Mouse (Mus musculus): ENCODE data around the gene Manba. TPM values are rescaled to one million over a fixed set of nuclear protein-coding genes. Genes with fewer than 3 reads are reported as not detected.
"Not testable (repeated sequence)": the region's sequence is repeated elsewhere in the genome, so short reads cannot be mapped to it uniquely, and the experiment has no call there.

The Manba gene
- polyA plus RNA-seq, 1 experiment = not detected

DNA sequence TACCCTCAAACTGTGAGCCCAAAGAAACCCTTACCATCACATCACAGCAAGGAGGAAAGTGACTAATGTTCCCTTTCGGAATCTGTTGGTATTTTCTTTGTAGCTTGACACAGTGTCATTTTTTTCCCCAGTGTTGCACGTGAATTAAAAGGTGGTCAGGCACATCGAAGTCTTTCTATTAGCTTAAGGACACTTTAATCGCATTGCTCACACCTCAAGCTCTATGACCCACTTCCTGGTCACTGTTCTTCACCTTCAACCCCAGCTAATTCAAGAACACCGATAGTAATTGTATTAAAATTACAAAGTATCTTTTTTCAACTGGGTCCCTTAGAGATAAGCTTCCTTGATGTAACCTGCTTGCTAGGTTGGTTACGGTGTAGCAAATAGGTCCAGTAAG is 4.6 kb upstream of the Manba start:
- H3K27me3 ChIP-seq (ENCODE audit: control insufficient read depth) = peaks cover 9% of the 10 kb centered on the region
- H3K4me3 ChIP-seq (replicated peaks) = no peak overlapping the region
- H3K9me3 ChIP-seq (ENCODE audit: control insufficient read depth, low read length) = no peaks in the 10 kb centered on the region
- H3K4me1 ChIP-seq (ENCODE audit: control insufficient read depth) = peaks cover 9% of the 10 kb centered on the region
- TF ChIP-seq TAL1 (IDR thresholded peaks at IDR 0.05; ENCODE audit: low read length) = no peak
- TF ChIP-seq GATA1 (IDR thresholded peaks at IDR 0.05; ENCODE audit: low read length) = no peak
- no peaks in the 10 kb centered on the region for H3K36me3 ChIP-seq (ENCODE audit: control insufficient read depth)

DNA sequence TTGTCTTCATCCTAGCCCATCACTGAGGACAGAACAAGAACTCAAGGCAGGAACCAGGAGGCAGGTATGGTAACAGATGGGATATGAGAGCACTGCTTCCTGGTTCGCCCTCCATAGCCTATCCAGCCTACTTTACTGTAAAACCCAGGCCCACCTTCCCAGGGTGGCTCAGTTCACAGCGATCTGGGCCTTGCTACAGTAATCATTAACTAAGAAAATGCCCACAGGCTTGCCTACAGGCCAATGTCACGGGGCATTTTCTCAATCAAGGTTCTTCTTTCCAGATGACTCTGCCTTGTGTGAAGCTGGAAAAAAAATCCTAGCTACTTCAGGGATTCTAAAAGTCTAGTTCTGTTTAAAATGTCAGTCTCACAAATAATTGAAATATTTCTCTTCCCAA is 3.8 kb upstream of the Manba start:
- Histone ChIP-seq H3K27me3 (ENCODE audit: control insufficient read depth) (peaks cover 10% of the 10 kb centered on the region), H3K4me3 (replicated peaks) (no peak overlapping the region), H3K9me3 (ENCODE audit: control insufficient read depth, low read length) (no peaks in the 10 kb centered on the region), H3K4me1 (ENCODE audit: control insufficient read depth) (peaks cover 11% of the 10 kb centered on the region), H3K36me3 (ENCODE audit: control insufficient read depth) (no peaks in the 10 kb centered on the region)
- TF ChIP-seq TAL1 (IDR thresholded peaks at IDR 0.05; ENCODE audit: low read length) (no peak), GATA1 (IDR thresholded peaks at IDR 0.05; ENCODE audit: low read length) (no peak)

DNA sequence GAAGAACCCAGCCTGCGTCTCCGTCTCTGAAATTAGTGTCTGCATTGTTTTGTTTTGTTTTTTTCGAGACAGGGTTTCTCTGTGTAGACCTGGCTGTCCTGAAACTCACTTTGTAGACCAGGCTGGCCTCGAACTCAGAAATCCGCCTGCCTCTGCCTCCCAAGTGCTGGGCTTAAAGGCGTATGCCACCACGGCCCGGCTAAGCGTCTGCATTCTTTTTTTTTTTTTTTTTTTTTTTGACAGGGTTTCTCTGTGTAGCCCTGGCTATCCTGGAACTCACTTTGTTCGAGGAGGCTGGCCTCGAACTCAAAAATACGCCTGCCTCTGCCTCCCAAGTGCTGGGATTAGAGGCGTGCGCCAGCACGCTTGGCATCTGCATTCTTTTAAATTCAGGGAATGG is 761 bp upstream of the Manba start:
- not testable (repeated sequence) for H3K4me3 ChIP-seq (replicated peaks); H3K27me3 ChIP-seq (ENCODE audit: control insufficient read depth); H3K9me3 ChIP-seq (ENCODE audit: control insufficient read depth, low read length); H3K36me3 ChIP-seq (ENCODE audit: control insufficient read depth)
- H3K4me1 ChIP-seq (ENCODE audit: control insufficient read depth) = peaks cover 11% of the 10 kb centered on the region

DNA sequence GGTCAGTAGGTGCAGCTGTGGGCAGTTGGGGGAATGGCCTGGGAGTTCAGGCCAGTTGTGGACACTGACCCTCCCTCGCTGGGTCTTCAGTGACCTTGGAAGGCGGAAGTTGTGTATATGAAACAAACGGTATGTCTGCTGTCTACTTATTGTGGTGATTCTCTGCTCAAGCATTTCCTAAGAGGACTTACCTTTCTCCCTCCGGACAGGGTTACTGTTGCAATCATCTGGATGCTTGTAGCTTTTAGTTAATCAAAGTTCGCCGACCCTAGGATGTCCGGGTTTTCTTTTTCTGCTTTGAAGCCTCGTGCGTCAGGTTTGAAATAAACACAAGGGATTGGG is 460 bp downstream of the Manba start:
- H3K4me1 ChIP-seq (ENCODE audit: control insufficient read depth) = peaks cover 11% of the 10 kb centered on the region
- H3K36me3 ChIP-seq (ENCODE audit: control insufficient read depth) = no peaks in the 10 kb centered on the region
- H3K9me3 ChIP-seq (ENCODE audit: control insufficient read depth, low read length) = no peaks in the 10 kb centered on the region
- TF ChIP-seq TAL1 (IDR thresholded peaks at IDR 0.05; ENCODE audit: low read length) (no peak), GATA1 (IDR thresholded peaks at IDR 0.05; ENCODE audit: low read length) (no peak)
- H3K4me3 ChIP-seq (replicated peaks) = peak overlapping the region; percentile 71
- peaks cover 10% of the 10 kb centered on the region for H3K27me3 ChIP-seq (ENCODE audit: control insufficient read depth)

DNA sequence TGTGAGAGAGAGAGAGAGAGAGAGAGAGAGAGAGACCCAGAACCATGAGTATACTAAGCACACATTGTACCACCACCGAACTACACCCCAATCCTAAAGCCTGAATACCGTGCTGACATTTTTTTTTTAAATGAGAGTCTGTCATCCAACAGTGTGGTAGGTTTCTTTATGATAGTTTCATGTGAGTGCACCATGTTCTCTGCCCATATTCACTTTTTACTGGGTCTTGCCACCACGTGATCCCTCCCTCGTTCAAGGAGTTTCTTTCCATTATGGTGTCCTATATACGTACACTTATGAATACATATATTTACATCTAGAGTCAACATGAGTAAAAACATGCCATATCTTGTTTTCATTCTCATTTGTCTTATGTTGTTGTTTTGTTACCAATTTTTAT is 940 bp downstream of the Manba start:
- Histone ChIP-seq H3K36me3 (ENCODE audit: control insufficient read depth) (no peaks in the 10 kb centered on the region), H3K4me3 (replicated peaks) (peak overlapping the region; percentile 71), H3K4me1 (ENCODE audit: control insufficient read depth) (peaks cover 11% of the 10 kb centered on the region), H3K9me3 (ENCODE audit: control insufficient read depth, low read length) (no peaks in the 10 kb centered on the region), H3K27me3 (ENCODE audit: control insufficient read depth) (peaks cover 10% of the 10 kb centered on the region)
- TF ChIP-seq GATA1 (IDR thresholded peaks at IDR 0.05; ENCODE audit: low read length) (no peak), TAL1 (IDR thresholded peaks at IDR 0.05; ENCODE audit: low read length) (no peak)

DNA sequence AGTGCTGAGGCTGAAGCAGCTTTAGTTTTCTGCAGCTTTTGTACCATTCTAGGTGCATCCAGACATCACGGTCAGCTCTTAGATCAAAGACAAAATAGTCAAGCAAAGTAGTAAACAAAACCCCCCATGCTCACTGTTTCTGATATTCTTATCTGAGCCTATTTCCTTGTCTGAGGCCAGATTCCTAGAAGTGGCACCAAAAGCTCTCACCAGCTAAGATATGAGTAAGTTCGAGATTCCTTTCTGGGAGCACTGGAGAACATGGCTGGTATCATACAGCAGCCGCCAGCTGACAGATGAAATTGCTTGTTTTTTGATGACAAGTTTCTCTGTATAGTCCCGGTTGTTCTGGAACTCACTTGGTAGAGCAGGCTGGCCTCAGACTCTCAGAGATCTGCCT is 2.4 kb downstream of the Manba start:
- Histone ChIP-seq H3K9me3 (ENCODE audit: control insufficient read depth, low read length) (no peaks in the 10 kb centered on the region), H3K27me3 (ENCODE audit: control insufficient read depth) (peaks cover 10% of the 10 kb centered on the region), H3K36me3 (ENCODE audit: control insufficient read depth) (no peaks in the 10 kb centered on the region), H3K4me1 (ENCODE audit: control insufficient read depth) (peaks cover 11% of the 10 kb centered on the region), H3K4me3 (replicated peaks) (no peak overlapping the region)
- TF ChIP-seq GATA1 (IDR thresholded peaks at IDR 0.05; ENCODE audit: low read length) = no peak
- TF ChIP-seq TAL1 (IDR thresholded peaks at IDR 0.05; ENCODE audit: low read length) = no peak

DNA sequence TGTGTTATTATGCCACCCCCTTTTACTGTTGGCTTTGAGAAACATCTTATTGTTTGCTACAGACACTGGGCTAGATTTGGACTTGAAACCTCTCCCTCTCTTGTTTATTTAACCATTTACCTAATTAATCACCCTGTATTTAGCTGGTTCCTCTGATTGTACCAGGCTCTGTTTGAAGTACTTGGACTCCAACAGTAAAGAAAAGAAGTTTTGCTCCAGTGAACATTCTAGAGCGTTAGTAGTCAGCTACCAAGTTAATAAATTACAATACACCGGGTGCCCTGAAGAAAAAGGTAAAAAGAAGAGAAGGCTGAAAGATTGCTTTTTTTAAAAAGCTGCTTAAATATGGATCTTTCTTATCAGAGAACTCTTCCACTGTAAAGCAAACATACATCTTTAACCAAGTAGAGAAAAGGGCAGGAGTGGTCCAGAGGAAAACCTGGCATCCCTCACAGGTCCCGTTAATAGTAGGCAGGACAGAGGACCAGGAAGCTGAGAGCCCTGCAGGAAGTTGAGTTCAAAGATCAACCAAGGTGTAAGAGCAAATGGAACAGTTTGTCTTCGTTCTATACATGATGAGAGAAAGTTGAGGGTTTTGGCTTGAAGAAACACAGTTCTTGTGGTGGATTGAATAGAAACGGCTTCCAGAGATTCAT is 4.6 kb downstream of the Manba start:
- no peak overlapping the region for H3K4me3 ChIP-seq (replicated peaks)
- TF ChIP-seq TAL1 (IDR thresholded peaks at IDR 0.05; ENCODE audit: low read length) (no peak), GATA1 (IDR thresholded peaks at IDR 0.05; ENCODE audit: low read length) (no peak)
- H3K36me3 ChIP-seq (ENCODE audit: control insufficient read depth) = no peaks in the 10 kb centered on the region
- no peaks in the 10 kb centered on the region for H3K9me3 ChIP-seq (ENCODE audit: control insufficient read depth, low read length)
- peaks cover 8% of the 10 kb centered on the region for H3K27me3 ChIP-seq (ENCODE audit: control insufficient read depth)
- H3K4me1 ChIP-seq (ENCODE audit: control insufficient read depth) = peaks cover 10% of the 10 kb centered on the region

DNA sequence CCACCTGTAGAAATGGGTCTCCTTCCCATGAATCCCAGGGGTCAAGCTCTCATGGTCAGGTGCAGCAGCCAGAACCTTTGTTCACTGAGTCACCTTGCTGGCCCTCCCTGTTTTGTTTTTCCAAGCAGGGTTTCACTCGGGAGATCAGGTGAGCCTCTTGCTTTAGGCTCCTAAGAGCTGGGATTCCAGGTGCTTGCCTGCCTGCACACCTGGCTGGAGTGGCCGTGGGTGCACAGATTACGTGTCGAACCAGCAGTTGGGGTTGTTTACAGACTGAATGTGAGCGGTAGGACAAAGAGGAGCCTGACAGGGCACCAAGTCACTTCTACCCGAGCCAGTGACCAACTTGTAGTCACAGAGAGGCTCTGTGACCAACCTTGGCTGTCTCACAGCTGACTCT is 5.7 kb downstream of the Manba start:
- TF ChIP-seq TAL1 (IDR thresholded peaks at IDR 0.05; ENCODE audit: low read length) (no peak), GATA1 (IDR thresholded peaks at IDR 0.05; ENCODE audit: low read length) (no peak)
- no peaks in the 10 kb centered on the region for H3K27me3 ChIP-seq (ENCODE audit: control insufficient read depth)
- no peaks in the 10 kb centered on the region for H3K4me1 ChIP-seq (ENCODE audit: control insufficient read depth)
- H3K36me3 ChIP-seq (ENCODE audit: control insufficient read depth) = no peaks in the 10 kb centered on the region
- H3K4me3 ChIP-seq (replicated peaks) = no peak overlapping the region
- H3K9me3 ChIP-seq (ENCODE audit: control insufficient read depth, low read length) = no peaks in the 10 kb centered on the region

DNA sequence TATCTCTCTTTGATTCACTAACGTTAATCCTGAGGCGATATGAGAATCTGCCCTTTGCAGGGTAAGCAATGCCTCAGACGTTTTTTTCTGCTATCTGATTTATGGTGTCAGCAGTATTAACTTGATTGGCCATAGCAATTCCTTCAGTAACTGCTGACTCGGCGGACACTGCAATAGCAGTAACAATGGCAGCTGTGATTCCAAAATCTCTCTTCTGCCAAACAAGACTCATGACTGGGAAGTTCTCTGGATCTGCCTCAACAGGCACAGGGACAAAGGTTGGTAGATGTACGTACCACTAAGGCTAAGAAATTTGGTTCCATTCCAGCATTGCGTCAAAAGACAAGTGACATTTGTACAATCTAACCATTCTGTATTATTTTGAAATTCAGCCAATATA is 7.9 kb downstream of the Manba start:
- H3K4me3 ChIP-seq (replicated peaks); H3K4me1 ChIP-seq (ENCODE audit: control insufficient read depth); H3K36me3 ChIP-seq (ENCODE audit: control insufficient read depth); H3K9me3 ChIP-seq (ENCODE audit: control insufficient read depth, low read length); H3K27me3 ChIP-seq (ENCODE audit: control insufficient read depth): not testable (repeated sequence)

DNA sequence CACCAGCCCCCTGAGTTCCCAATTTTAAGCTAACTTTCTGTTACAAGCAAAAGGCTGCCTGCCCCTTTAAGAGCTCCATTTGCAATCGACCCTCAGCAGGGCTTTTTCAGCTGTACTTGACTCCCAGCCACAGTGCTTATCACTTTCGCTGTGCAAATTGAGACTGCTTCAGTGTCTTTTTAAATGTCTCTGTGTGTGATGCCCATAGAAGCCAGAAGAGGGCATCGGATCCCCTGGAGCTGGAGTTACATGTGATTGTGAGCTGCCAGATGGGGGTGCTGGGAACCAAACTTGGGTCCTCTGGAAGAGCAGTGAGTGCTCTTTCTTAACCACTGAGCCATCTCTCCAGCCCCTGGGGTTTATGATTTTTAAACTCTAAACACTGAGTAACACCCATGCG is 12.5 kb downstream of the Manba start:
- not testable (repeated sequence) for H3K9me3 ChIP-seq (ENCODE audit: control insufficient read depth, low read length); H3K4me3 ChIP-seq (replicated peaks); H3K4me1 ChIP-seq (ENCODE audit: control insufficient read depth); H3K36me3 ChIP-seq (ENCODE audit: control insufficient read depth); H3K27me3 ChIP-seq (ENCODE audit: control insufficient read depth)
